Mouse (Mus musculus) limb, embryonic 14.5 days (tissue): ENCODE data around the gene Smim20. TPM values are rescaled to one million over a fixed set of nuclear protein-coding genes. Genes with fewer than 3 reads are reported as not detected.

ENCODE experiments used
- ATAC-seq: fragments of 200-750 bp; cut with Nextera tagmentation; 2 replicates; pipeline ENCODE4 v1.8.0; 2017; ENCODE audit warnings: low read depth, moderate number of reproducible peaks, moderate TSS enrichment; ENCODE audit not compliant: low FRiP score
- DNase-seq: peaks from one replicate; pipeline ENCODE4 v3.0.0-alpha.2; 2015; ENCODE audit warnings: low spot score
- H3K27ac ChIP-seq: fragments of 300-500 bp; sonication (generic); replicated peaks from 2 replicates; pipeline ENCODE4 v1.5.1; 2014; ENCODE audit warnings: low read depth, mild to moderate bottlenecking, low read length, moderate library complexity, mixed read lengths
- H3K27me3 ChIP-seq: fragments of 300-500 bp; sonication (generic); 2 replicates; pipeline ENCODE4 v1.6.1; 2014; ENCODE audit warnings: low read length, mixed read lengths; ENCODE audit not compliant: control insufficient read depth, insufficient read depth
- H3K36me3 ChIP-seq: fragments of 300-500 bp; sonication (generic); 2 replicates; pipeline ENCODE4 v1.6.1; 2014; ENCODE audit warnings: mild to moderate bottlenecking, low read length, moderate library complexity, mixed read lengths; ENCODE audit not compliant: control insufficient read depth, insufficient read depth
- H3K4me1 ChIP-seq: fragments of 300-500 bp; sonication (generic); 2 replicates; pipeline ENCODE4 v1.6.1; 2014; ENCODE audit warnings: antibody characterized with exemption, low read length, mixed read lengths; ENCODE audit not compliant: control insufficient read depth, insufficient read depth
- H3K4me2 ChIP-seq: fragments of 300-500 bp; sonication (generic); replicated peaks from 2 replicates; pipeline ENCODE4 v1.6.1; 2014; ENCODE audit warnings: low read depth, mild to moderate bottlenecking, low read length, moderate library complexity; ENCODE audit not compliant: severe bottlenecking
- H3K4me3 ChIP-seq: fragments of 300-500 bp; sonication (generic); replicated peaks from 2 replicates; pipeline ENCODE4 v1.5.1; 2014; ENCODE audit warnings: low read length
- H3K9ac ChIP-seq: fragments of 300-500 bp; sonication (generic); 2 replicates; pipeline ENCODE4 v1.6.1; 2014; ENCODE audit warnings: mild to moderate bottlenecking, low read depth, low read length, moderate library complexity; ENCODE audit not compliant: severe bottlenecking
- H3K9me3 ChIP-seq: fragments of 300-500 bp; sonication (generic); 2 replicates; pipeline ENCODE4 v1.6.1; 2016; ENCODE audit warnings: low read length; ENCODE audit not compliant: control insufficient read depth
- POLR2A ChIP-seq: fragments of 200-500 bp; IDR thresholded peaks from 2 replicates; pipeline ENCODE4 v1.8.0; 2012; ENCODE audit warnings: inconsistent platforms, mild to moderate bottlenecking, moderate library complexity, borderline replicate concordance; ENCODE audit not compliant: insufficient read depth, insufficient read length; ENCODE audit errors: extremely low read depth
- WGBS: fragments of 180-500 bp; shearing (Covaris S2); extraction: QIAGEN DNeasy Blood & Tissue Kit; methylation state at CpG from one replicate; pipeline ENCODE4 v1.1.7; 2014; 5-methylcytosine and 5-hydroxymethylcytosine counted together
- polyA plus RNA-seq, 2 experiments: library from polyadenylated mRNA; depleted of rRNA in 1 of 2; stranded (reverse) in 1 of 2; unstranded in 1 of 2; fragments of >200 nt; fragmentation: Nextera tagmentation in 1 of 2; extraction: Ambion mirVana in 1 of 2; gene quantifications; 2 replicates each; pipeline versions ENCODE4 v1.2.1 to v1.2.3; 2012 to 2014

Gene Smim20
- polyA plus RNA-seq, 2 experiments, result 48.1 to 112 TPM

DNA sequence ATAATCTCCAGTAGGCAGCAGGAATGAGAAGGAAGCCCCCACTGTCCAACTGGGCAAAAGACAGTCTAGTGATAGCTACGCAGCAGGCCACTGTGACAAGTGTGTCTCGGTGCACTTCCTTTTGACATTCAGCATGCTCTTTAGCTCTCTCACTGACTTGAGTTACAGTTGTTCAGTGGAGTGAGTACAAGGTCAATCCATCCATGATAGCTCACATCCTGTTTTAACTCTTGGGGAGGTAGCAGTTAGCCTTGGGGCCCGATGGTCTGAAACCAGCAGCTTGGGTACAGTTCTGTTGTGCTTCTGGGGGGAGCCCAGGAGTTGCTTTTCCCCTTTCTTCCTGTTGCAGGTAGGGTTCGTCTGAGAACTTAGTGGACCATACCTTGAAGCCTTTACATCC lies 5.7 kb downstream of the Smim20 start:
- no peak overlapping the region for H3K27ac ChIP-seq
- 89% methylated on average over 4 of the region's 4 CpGs for WGBS

GRCm38 (mm10) chr5:53273699-53274430 lies 7.0 kb downstream of the Smim20 start:
- 75% methylated on average over 5 of the region's 5 CpGs for WGBS
- no peak for TF ChIP-seq POLR2A
- Histone ChIP-seq H3K9ac (no peak overlapping the region), H3K27me3 (no peaks in the 10 kb centered on the region), H3K36me3 (peaks cover 6% of the 10 kb centered on the region; the same call in 1 of the 2 replicates), H3K4me3 (no peak overlapping the region), H3K9me3 (no peaks in the 10 kb centered on the region), H3K27ac (no peak overlapping the region), H3K4me2 (no peak overlapping the region), H3K4me1 (peaks cover 8% of the 10 kb centered on the region; the same call in 1 of the 2 replicates)
- DNase-seq (no peak), ATAC-seq (peak; percentile 69)

More for the DNA sequence above, 5.7 kb downstream of the Smim20 start:
- no peaks in the 10 kb centered on the region for H3K27me3 ChIP-seq
- H3K9ac ChIP-seq, result no peak overlapping the region
- no peaks in the 10 kb centered on the region for H3K9me3 ChIP-seq
- peaks cover 15% of the 10 kb centered on the region; the same call in 1 of the 2 replicates for H3K4me1 ChIP-seq
- no peak for ATAC-seq
- no peaks in the 10 kb centered on the region for H3K36me3 ChIP-seq
- TF ChIP-seq POLR2A, result no peak
- no peak overlapping the region for H3K4me3 ChIP-seq
- no peak overlapping the region for H3K4me2 ChIP-seq
- DNase-seq, result no peak

DNA sequence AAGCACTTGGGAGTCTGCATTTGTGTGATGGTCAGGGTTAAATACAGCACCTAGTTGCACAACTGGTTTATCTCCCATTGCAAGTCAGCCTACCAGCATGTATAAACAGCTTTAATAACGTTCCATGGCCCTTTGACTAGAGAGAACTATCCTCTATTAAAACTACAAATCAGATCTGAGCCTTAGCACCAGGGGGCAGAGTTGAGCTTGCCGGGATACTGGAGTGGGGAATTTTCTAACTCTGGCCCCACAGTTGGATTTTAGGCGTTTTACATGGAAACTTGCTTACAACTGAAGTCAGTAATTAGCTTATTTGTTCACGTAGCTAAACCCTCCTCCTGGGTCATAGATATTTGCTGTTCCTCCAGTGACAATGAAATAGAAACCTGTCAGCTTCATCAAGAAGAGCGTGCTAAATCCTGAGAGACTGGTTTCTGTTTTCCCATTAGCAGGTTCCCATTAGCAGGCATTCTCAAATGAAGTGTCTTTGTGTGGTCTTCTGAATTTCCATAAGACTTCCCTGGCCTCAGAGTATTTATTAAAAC lies 8.0 kb downstream of the Smim20 start:
- Histone ChIP-seq H3K4me2 (no peak overlapping the region), H3K36me3 (peaks cover 6% of the 10 kb centered on the region; the same call in 1 of the 2 replicates), H3K9ac (no peak overlapping the region), H3K27me3 (no peaks in the 10 kb centered on the region), H3K27ac (no peak overlapping the region), H3K9me3 (no peaks in the 10 kb centered on the region), H3K4me3 (no peak overlapping the region), H3K4me1 (peaks cover 8% of the 10 kb centered on the region; the same call in 1 of the 2 replicates)
- ATAC-seq (no peak), DNase-seq (peak; percentile 51)
- 30% methylated on average over 5 of the region's 5 CpGs for WGBS
- no peak for TF ChIP-seq POLR2A

DNA sequence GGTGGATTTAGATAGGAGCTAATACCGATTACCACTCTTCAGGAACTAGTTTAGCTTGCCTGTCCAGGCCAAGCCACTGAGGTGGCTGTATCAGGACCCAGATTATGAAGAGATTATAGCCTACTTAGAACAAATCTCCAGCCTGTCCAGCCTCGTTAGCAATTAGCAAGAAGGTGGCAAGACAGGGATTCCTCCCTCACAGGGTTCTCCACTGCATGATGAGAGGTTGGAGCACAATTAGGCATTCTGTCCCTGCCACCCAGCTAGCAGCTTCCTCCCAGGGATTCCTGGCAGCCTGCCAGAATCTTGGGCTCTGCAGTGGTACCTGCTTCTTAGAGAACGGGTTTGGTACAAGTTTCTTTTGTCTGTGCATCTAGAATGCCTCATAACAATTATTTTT lies 8.5 kb downstream of the Smim20 start:
- no peaks in the 10 kb centered on the region for H3K9me3 ChIP-seq
- H3K4me1 ChIP-seq, result peaks cover 8% of the 10 kb centered on the region; the same call in 1 of the 2 replicates
- no peak overlapping the region for H3K9ac ChIP-seq
- no peak for TF ChIP-seq POLR2A
- ATAC-seq (no peak), DNase-seq (no peak)
- H3K27me3 ChIP-seq, result no peaks in the 10 kb centered on the region
- no peak overlapping the region for H3K4me2 ChIP-seq
- no peak overlapping the region for H3K27ac ChIP-seq
- no peak overlapping the region for H3K4me3 ChIP-seq
- peaks cover 6% of the 10 kb centered on the region; the same call in 1 of the 2 replicates for H3K36me3 ChIP-seq
- WGBS, result 29% methylated on average over 3 of the region's 3 CpGs

GRCm38 (mm10) chr5:53276470-53277022 lies 9.7 kb downstream of the Smim20 start:
- WGBS, result 17% methylated on average over 5 of the region's 5 CpGs
- Histone ChIP-seq H3K4me3 (no peak overlapping the region), H3K4me2 (no peak overlapping the region), H3K36me3 (peaks cover 6% of the 10 kb centered on the region; the same call in 1 of the 2 replicates), H3K9ac (no peak overlapping the region), H3K27ac (no peak overlapping the region), H3K27me3 (no peaks in the 10 kb centered on the region), H3K9me3 (no peaks in the 10 kb centered on the region), H3K4me1 (peaks cover 8% of the 10 kb centered on the region; the same call in 1 of the 2 replicates)
- ATAC-seq (no peak), DNase-seq (no peak)
- TF ChIP-seq POLR2A, result no peak
